Mouse (Mus musculus) lung, postnatal 25 days (tissue): ENCODE results near the gene 1700001J03Rik.
A peak's percentile ranks its signal among the peaks of the same experiment; 100 is the strongest.
"Not testable (repeated sequence)": the region's sequence is repeated elsewhere in the genome, so short reads cannot be mapped to it uniquely, and the experiment has no call there.

Source experiments
- DNase-seq: peaks from one replicate; pipeline ENCODE4 v3.0.0; 2022; ENCODE audit warnings: low spot score

Gene 1700001J03Rik

DNA sequence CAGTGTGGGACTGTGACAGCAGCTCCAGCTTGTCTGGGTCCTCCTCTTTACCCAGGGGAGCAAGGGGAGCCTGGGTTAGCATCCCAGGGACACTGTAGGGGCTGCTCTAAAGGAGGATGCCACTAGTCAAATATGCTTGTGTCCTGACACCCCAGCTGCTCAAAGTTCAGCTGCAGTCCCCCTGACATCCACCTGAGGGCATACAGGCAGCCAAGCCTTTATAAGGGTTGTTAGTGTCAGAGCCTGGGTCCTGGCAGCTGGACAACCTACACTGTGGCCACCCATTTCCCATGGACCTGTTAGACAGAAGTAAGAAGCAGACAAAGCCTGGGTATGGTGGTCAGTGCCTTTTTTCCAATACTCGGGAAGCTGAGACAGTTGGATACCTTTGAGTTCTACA is 3.0 kb upstream of the 1700001J03Rik start:
- no peak for DNase-seq

DNA sequence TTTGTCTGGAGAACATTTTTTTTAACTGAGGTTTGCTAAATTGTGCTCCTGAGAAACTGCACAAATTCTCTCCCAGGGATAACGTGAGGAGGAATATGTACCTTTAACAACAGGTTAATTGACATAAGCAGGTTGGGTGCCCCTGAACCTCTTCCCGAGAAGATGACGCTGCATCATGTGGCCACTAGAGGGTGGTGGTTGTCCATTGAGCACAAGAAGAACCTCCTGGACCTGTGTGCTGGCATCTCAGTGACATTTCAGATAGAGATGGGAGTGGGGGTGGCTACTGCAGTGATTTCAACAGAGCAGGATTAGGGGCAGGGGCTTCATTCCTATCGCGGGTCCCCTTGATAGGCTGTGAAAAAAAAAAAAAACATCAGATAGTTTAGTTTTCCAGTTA is 2.3 kb upstream of the 1700001J03Rik start:
- DNase-seq: peak; percentile 69

DNA sequence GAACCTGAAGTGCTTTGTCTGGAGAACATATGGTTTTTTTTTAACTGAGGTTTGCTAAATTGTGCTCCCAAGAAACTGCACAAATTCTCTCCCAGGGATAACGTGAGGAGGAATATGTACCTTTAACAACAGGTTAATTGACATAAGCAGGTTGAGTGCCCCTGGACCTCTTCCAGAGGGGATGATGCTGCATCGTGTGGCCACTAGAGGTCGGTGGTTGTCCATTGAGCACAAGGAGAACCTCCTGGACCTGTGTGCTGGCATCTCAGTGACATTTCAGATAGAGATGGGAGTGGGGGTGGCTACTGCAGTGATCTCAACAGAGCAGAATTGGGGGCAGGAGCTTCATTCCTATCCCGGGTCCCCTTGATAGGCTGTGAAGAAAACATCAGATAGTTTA is 12.4 kb downstream of the 1700001J03Rik start:
- peak; percentile 10 for DNase-seq

DNA sequence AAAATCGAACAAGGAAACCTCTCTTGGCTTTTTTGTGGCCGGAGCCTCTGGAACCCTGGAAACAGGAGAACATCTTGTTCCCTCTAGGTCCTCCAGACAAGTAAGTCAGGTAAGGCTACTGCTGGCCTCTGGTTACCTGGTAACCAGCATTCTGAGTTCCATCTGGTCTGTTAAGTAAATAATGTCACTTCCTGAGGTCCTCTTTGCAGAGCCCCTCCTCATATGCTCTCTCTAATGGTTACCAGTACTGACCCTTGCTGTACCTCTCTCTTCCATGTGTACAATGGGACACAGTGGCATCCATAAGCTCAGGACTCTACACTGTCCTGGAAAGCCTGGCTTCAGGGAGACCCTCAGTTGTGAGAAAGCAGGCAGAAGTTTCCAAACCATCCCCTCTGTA is 14.5 kb downstream of the 1700001J03Rik start, which contains the start of gene Gm6309:
Gm6309 (minus strand) TSS at position 101 of the 400 bp plus-strand sequence.
- not testable (repeated sequence) for DNase-seq

DNA sequence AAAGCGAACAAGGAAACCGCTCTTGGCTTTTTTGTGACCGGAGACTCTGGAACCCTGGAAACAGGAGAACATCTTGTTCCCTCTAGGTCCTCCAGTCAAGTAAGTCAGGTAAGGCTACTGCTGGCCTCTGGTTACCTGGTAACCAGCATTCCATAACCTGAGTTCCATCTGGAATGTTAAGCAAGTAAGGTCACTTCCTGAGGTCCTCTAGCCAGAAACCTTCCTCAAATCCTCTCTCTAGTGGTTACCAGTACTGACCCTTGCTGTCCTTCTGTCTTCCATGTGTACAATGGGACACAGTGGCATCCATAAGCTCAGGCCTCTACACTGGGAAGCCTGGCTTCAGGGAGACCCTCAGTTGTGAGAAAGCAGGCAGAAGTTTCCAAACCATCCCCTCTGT is 24.7 kb downstream of the 1700001J03Rik start, which contains the start of gene Gm5565:
Gm5565 (minus strand) TSS at position 101 of the 400 bp plus-strand sequence.
- not testable (repeated sequence) for DNase-seq

DNA sequence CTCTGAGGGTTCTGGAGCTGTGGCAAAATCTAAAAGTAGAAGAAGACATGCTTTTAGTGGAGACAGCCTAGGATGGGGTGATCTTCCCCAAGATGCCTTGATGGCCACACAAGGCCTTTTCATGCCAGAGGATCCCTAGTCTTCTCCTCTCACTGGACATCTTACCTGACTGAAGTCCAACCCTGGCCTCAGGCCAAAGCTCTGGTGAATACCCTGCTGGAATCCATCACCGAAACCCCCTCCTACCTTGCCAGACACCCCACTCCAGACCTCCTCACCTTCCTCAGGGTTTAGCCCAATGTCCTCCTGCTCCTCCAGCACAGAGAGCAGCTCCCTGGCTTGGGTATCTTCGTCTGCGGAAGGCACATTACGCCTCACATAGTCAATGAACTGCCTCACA is 26.8 kb downstream of the 1700001J03Rik start:
- not testable (repeated sequence) for DNase-seq

DNA sequence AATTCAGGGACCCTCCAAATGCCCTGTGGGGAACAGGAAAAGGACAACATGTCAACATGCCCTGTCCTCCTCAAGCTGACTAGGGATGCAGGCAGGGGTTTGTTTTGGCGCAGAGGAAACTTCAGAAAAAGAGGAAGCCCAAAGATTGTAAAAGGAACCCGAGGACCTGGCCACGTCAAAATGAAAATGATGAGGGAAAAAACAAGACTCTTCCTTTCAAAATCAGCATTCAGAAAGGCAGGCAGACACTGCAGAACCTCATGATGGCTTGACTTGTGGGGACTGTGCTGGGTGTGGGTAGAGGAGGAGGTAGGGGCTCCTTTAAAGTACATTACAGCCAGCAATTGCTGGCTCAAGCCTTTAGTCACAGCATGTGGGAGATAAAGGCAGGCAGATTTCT is 34.6 kb downstream of the 1700001J03Rik start:
- no peak for DNase-seq

DNA sequence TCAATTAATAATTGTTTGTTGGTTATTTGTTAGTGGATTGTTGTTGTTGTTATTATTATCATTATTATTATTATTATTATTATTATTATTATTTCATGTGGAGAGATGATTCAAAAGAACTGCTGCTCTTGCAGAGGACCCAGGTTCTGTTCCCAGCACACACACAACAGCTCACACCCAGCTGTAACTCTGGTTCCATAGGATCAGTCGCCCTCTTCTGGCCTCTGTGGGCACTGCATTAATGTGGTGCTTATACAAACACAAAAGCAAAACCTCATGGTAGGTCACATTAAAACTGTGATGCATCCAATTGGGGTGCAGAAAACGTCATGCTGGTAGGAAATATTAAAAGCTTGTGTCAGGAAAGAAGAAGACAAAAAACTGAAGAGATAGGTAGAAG is 37.2 kb downstream of the 1700001J03Rik start:
- no peak for DNase-seq
